Comparison of ENCODE assay signal across 9 mouse cellular contexts in genomic region chr16:37687301-37687980, GRCm38 (mm10). TPM values are rescaled to one million over a fixed set of nuclear protein-coding genes. Genes with fewer than 3 reads are reported as not detected.
DNase-seq lines count a peak whose midpoint lies in the region; ATAC-seq and TF ChIP-seq lines count a peak whose summit lies in the region.
"Had no signal": no experiment of that assay in that cellular context is flagged by ENCODE, and none has a peak within 500 bp of the region (broad histone marks: within the 10 kb centered on the region; RNA-seq: fewer than 3 reads in every experiment).

No protein-coding gene starts in this region.

- ATAC-seq in hindbrain, embryonic 14.5 days (ENCODE audit: low FRiP score), result no peak
- ATAC-seq in frontal cortex, adult (ENCODE audit: low TSS enrichment), result no peak

- intact Hi-C loops in heart, postnatal 10 days (cut with DNase I), result loop anchor here (10.0 kb wide), 1 partner anchor 397 kb away; the partner anchor contains the start of gene Gsk3b

- TF ChIP-seq CTCF in ES-Bruce4 (IDR thresholded peaks at IDR 0.05; ENCODE audit: low read depth, low read length), result no peak

- H3K36me3 ChIP-seq in hindbrain, embryonic 10.5 days, result no peaks in the 10 kb centered on the region
- no peaks in the 10 kb centered on the region for H3K36me3 ChIP-seq in hindbrain, embryonic 14.5 days (replicated peaks; ENCODE audit: control insufficient read depth, insufficient read depth)
- no peaks in the 10 kb centered on the region for H3K36me3 ChIP-seq in ES-Bruce4 (ENCODE audit: control insufficient read depth, insufficient read depth, low read length, poor library complexity, severe bottlenecking)
- H3K36me3 ChIP-seq in embryonic facial prominence, embryonic 10.5 days (replicated peaks), result no peaks in the 10 kb centered on the region

- WGBS in hindbrain, embryonic 10.5 days, result 78% methylated on average over 14 of the region's 14 CpGs
- 68% methylated on average over 14 of the region's 14 CpGs for WGBS in hindbrain, embryonic 14.5 days
- 77% methylated on average over 14 of the region's 14 CpGs for WGBS in embryonic facial prominence, embryonic 10.5 days

- TF ChIP-seq EP300 in ES-Bruce4 (IDR thresholded peaks at IDR 0.05; ENCODE audit: insufficient read depth, low read depth, low read length), result no peak

- DNase-seq in hindbrain, embryonic 10.5 days (ENCODE audit: low spot score), result no peak
- DNase-seq in hindbrain, embryonic 14.5 days (ENCODE audit: low spot score), result no peak
- no peak for DNase-seq in embryonic facial prominence, embryonic 10.5 days (ENCODE audit: low spot score)
- DNase-seq in heart, postnatal 10 days, result peak; percentile 49 to 59
- DNase-seq in urinary bladder, postnatal 25 days (ENCODE audit: low spot score), result no peak
- DNase-seq in thymus, postnatal 36 days, result no peak
- DNase-seq: layer of hippocampus, postnatal 36 days had no signal

- H3K27me3 ChIP-seq in hindbrain, embryonic 10.5 days (ENCODE audit: insufficient read depth, poor library complexity, severe bottlenecking), result no peaks in the 10 kb centered on the region
- no peaks in the 10 kb centered on the region for H3K27me3 ChIP-seq in hindbrain, embryonic 14.5 days (ENCODE audit: control insufficient read depth, insufficient read depth, low read length)
- H3K27me3 ChIP-seq in ES-Bruce4 (ENCODE audit: control insufficient read depth, insufficient read depth, low read length, poor library complexity, severe bottlenecking), result no peaks in the 10 kb centered on the region
- peaks cover 7% of the 10 kb centered on the region; the same call in 1 of the 2 replicates for H3K27me3 ChIP-seq in embryonic facial prominence, embryonic 10.5 days (replicated peaks; ENCODE audit: low read depth, poor library complexity, severe bottlenecking)

- no peak overlapping the region for H3K4me2 ChIP-seq in hindbrain, embryonic 14.5 days (replicated peaks)

- no peak for TF ChIP-seq POLR2A in ES-Bruce4 (IDR thresholded peaks at IDR 0.05; ENCODE audit: insufficient read depth, low read length)

- H3K4me1 ChIP-seq in hindbrain, embryonic 10.5 days (replicated peaks), result peaks cover 54% of the 10 kb centered on the region
- H3K4me1 ChIP-seq in hindbrain, embryonic 14.5 days (replicated peaks; ENCODE audit: control insufficient read depth, insufficient read depth, low read length), result peaks cover 16% of the 10 kb centered on the region
- H3K4me1 ChIP-seq in ES-Bruce4 (ENCODE audit: control insufficient read depth, insufficient read depth, low read length), result peaks cover 4% of the 10 kb centered on the region
- peaks cover 71% of the 10 kb centered on the region for H3K4me1 ChIP-seq in embryonic facial prominence, embryonic 10.5 days

- no peak overlapping the region for H3K4me3 ChIP-seq in hindbrain, embryonic 10.5 days
- no peak overlapping the region for H3K4me3 ChIP-seq in hindbrain, embryonic 14.5 days (replicated peaks; ENCODE audit: low read length)
- peak overlapping the region; percentile 2; the same call in 1 of the 2 replicates for H3K4me3 ChIP-seq in ES-Bruce4 (ENCODE audit: low read depth, low read length)
- no peak overlapping the region for H3K4me3 ChIP-seq in embryonic facial prominence, embryonic 10.5 days

- no peaks in the 10 kb centered on the region for H3K9me3 ChIP-seq in hindbrain, embryonic 10.5 days
- H3K9me3 ChIP-seq in hindbrain, embryonic 14.5 days (ENCODE audit: control insufficient read depth, low read length), result no peaks in the 10 kb centered on the region
- H3K9me3 ChIP-seq in ES-Bruce4 (replicated peaks; ENCODE audit: control insufficient read depth, insufficient read depth, low read length, poor library complexity, severe bottlenecking), result no peaks in the 10 kb centered on the region
- no peaks in the 10 kb centered on the region for H3K9me3 ChIP-seq in embryonic facial prominence, embryonic 10.5 days

- peak overlapping the region; percentile 67 for H3K27ac ChIP-seq in hindbrain, embryonic 10.5 days
- no peak overlapping the region for H3K27ac ChIP-seq in hindbrain, embryonic 14.5 days
- H3K27ac ChIP-seq in ES-Bruce4 (ENCODE audit: insufficient read depth, low read length), result no peak overlapping the region
- peak overlapping the region; percentile 57; the same call in 1 of the 2 replicates for H3K27ac ChIP-seq in embryonic facial prominence, embryonic 10.5 days (replicated peaks)

- no peak overlapping the region for H3K9ac ChIP-seq in hindbrain, embryonic 14.5 days
- no peak overlapping the region for H3K9ac ChIP-seq in ES-Bruce4 (ENCODE audit: low read depth, poor library complexity, severe bottlenecking)

RNA-seq across cellular contexts. Expression of gene Ndufb4, which starts 33.2 kb away (rescaled TPM):
- polyA plus RNA-seq in hindbrain, embryonic 10.5 days (2016; fragmentation: Nextera tagmentation; extraction: Ambion mirVana), result 47.6 and 54.3 TPM in 2 replicates
- polyA plus RNA-seq in hindbrain, embryonic 14.5 days (2014; fragmentation: Nextera tagmentation; extraction: Ambion mirVana), result 64.5 and 69.9 TPM in 2 replicates
- polyA plus RNA-seq in ES-Bruce4 (2011; ENCODE audit: insufficient read depth, insufficient read length, low read depth, missing spikeins), result 79.1 and 93.9 TPM in 2 replicates
- 38.1 and 39.3 TPM in 2 replicates for polyA plus RNA-seq in embryonic facial prominence, embryonic 10.5 days (2016; fragmentation: Nextera tagmentation; extraction: Ambion mirVana)
- total RNA-seq in heart, postnatal 10 days (2021), result 100 to 1,000 TPM; 124 to 128 TPM

Comparison
In these comparisons a context has a peak if more than half of its experiments do, and no peak if none do; other contexts are left out.
1. H3K27ac ChIP-seq: peak in hindbrain, embryonic 10.5 days (single experiment) and embryonic facial prominence, embryonic 10.5 days (single experiment); none in hindbrain, embryonic 14.5 days (single experiment) and ES-Bruce4 (single experiment).
2. DNase-seq: peak in heart, postnatal 10 days (2 of 2); none in hindbrain, embryonic 10.5 days (single experiment), hindbrain, embryonic 14.5 days (single experiment), embryonic facial prominence, embryonic 10.5 days (single experiment), urinary bladder, postnatal 25 days (single experiment) and thymus, postnatal 36 days (0 of 2).